Mouse (Mus musculus) midbrain, embryonic 12.5 days (tissue): ENCODE data around the gene Igf2. TPM values are rescaled to one million over a fixed set of nuclear protein-coding genes. Genes with fewer than 3 reads are reported as not detected.
A peak's percentile ranks its signal among the peaks of the same experiment; 100 is the strongest.

Experiments used
- ATAC-seq: fragments of 200-750 bp; cut with Nextera tagmentation; 2 replicates; pipeline ENCODE4 v1.8.0; 2017; ENCODE audit warnings: low read depth, moderate TSS enrichment, moderate library complexity; ENCODE audit not compliant: low FRiP score
- H3K27ac ChIP-seq: fragments of 300-500 bp; sonication (generic); replicated peaks from 2 replicates; pipeline ENCODE4 v1.5.1; 2016; ENCODE audit warnings: mild to moderate bottlenecking
- H3K27me3 ChIP-seq: fragments of 300-500 bp; sonication (generic); 2 replicates; pipeline ENCODE4 v1.6.1; 2016; ENCODE audit warnings: mild to moderate bottlenecking
- H3K36me3 ChIP-seq: fragments of 300-500 bp; sonication (generic); 2 replicates; pipeline ENCODE4 v1.6.1; 2016
- H3K4me1 ChIP-seq: fragments of 300-500 bp; sonication (generic); 2 replicates; pipeline ENCODE4 v1.6.1; 2016
- H3K4me2 ChIP-seq: fragments of 300-500 bp; sonication (generic); replicated peaks from 2 replicates; pipeline ENCODE4 v1.6.1; 2016; ENCODE audit warnings: mild to moderate bottlenecking, moderate library complexity
- H3K4me3 ChIP-seq: fragments of 300-500 bp; sonication (generic); 2 replicates; pipeline ENCODE4 v1.5.1; 2016; ENCODE audit warnings: mild to moderate bottlenecking
- H3K9ac ChIP-seq: fragments of 300-500 bp; sonication (generic); replicated peaks from 2 replicates; pipeline ENCODE4 v1.6.1; 2016; ENCODE audit warnings: mild to moderate bottlenecking, moderate library complexity
- H3K9me3 ChIP-seq: fragments of 300-500 bp; sonication (generic); 2 replicates; pipeline ENCODE4 v1.6.1; 2016; ENCODE audit warnings: mild to moderate bottlenecking
- WGBS: fragments of 180-500 bp; shearing (Covaris S2); methylation state at CpG from one replicate; pipeline ENCODE4 v1.1.7; 2016; 5-methylcytosine and 5-hydroxymethylcytosine counted together
- polyA plus RNA-seq: library from polyadenylated mRNA; unstranded; fragments of >200 nt; fragmentation: Nextera tagmentation; extraction: Ambion mirVana; gene quantifications from 2 replicates; pipeline ENCODE4 v1.2.1, GENCODE M21; 2016

The Igf2 gene
- polyA plus RNA-seq, 1 experiment from 2014 or later, result 211 TPM

- no peak overlapping the region for H3K27ac ChIP-seq
- no peaks in the 10 kb centered on the region; the same call in 1 of the 2 replicates for H3K4me1 ChIP-seq
- 68% methylated on average over 4 of the region's 4 CpGs for WGBS
- H3K4me2 ChIP-seq, result no peak overlapping the region
- peaks cover 24% of the 10 kb centered on the region for H3K9me3 ChIP-seq
- no peak overlapping the region for H3K9ac ChIP-seq
- no peak overlapping the region for H3K4me3 ChIP-seq
- peaks cover 64% of the 10 kb centered on the region for H3K27me3 ChIP-seq
- ATAC-seq, result no peak
- H3K36me3 ChIP-seq, result no peaks in the 10 kb centered on the region
These were observed 507 bp downstream of the Igf2 start for GRCm38 (mm10) chr7:142666109-142666508.

- Histone ChIP-seq H3K27ac (no peak overlapping the region), H3K4me2 (no peak overlapping the region), H3K4me1 (peaks cover 7% of the 10 kb centered on the region), H3K36me3 (no peaks in the 10 kb centered on the region), H3K4me3 (no peak overlapping the region), H3K9ac (no peak overlapping the region), H3K27me3 (peaks cover 71% of the 10 kb centered on the region), H3K9me3 (peaks cover 19% of the 10 kb centered on the region)
- 48% methylated on average over 5 of the region's 5 CpGs for WGBS
- ATAC-seq, result no peak
These were observed 1.3 kb downstream of the Igf2 start for GRCm38 (mm10) chr7:142665364-142665763.

GRCm38 (mm10) chr7:142664465-142665029 lies 2.1 kb downstream of the Igf2 start:
- Histone ChIP-seq H3K4me3 (no peak overlapping the region), H3K27me3 (peaks cover 79% of the 10 kb centered on the region), H3K4me2 (no peak overlapping the region), H3K27ac (no peak overlapping the region), H3K4me1 (peaks cover 8% of the 10 kb centered on the region), H3K9ac (no peak overlapping the region), H3K36me3 (no peaks in the 10 kb centered on the region), H3K9me3 (peaks cover 11% of the 10 kb centered on the region)
- no peak for ATAC-seq
- 7% methylated on average over 9 of the region's 9 CpGs for WGBS

GRCm38 (mm10) chr7:142663931-142664421 lies 2.6 kb downstream of the Igf2 start:
- Histone ChIP-seq H3K9ac (no peak overlapping the region), H3K9me3 (peaks cover 7% of the 10 kb centered on the region; the same call in 1 of the 2 replicates), H3K27ac (no peak overlapping the region), H3K4me3 (peak overlapping the region; percentile 13; the same call in 1 of the 2 replicates), H3K4me1 (peaks cover 13% of the 10 kb centered on the region), H3K36me3 (no peaks in the 10 kb centered on the region), H3K4me2 (peak overlapping the region; percentile 25; the same call in 1 of the 2 replicates), H3K27me3 (peaks cover 85% of the 10 kb centered on the region)
- no peak for ATAC-seq
- under 1% methylated on average over 49 of the region's 53 CpGs for WGBS

GRCm38 (mm10) chr7:142663151-142663550 lies 3.5 kb downstream of the Igf2 start:
- ATAC-seq, result no peak

GRCm38 (mm10) chr7:142661811-142662210 lies 4.8 kb downstream of the Igf2 start:
- H3K36me3 ChIP-seq, result no peaks in the 10 kb centered on the region
- H3K4me1 ChIP-seq, result peaks cover 26% of the 10 kb centered on the region
- H3K4me3 ChIP-seq, result no peak overlapping the region
- no peak overlapping the region for H3K9ac ChIP-seq
- peaks cover 96% of the 10 kb centered on the region for H3K27me3 ChIP-seq
- H3K4me2 ChIP-seq, result no peak overlapping the region
- H3K27ac ChIP-seq, result no peak overlapping the region
- ATAC-seq, result no peak
- H3K9me3 ChIP-seq, result no peaks in the 10 kb centered on the region

More at GRCm38 (mm10) chr7:142663151-142663550, 3.5 kb downstream of the Igf2 start:
- no peak overlapping the region for H3K9ac ChIP-seq
- H3K4me1 ChIP-seq, result peaks cover 21% of the 10 kb centered on the region
- 3% methylated on average over 5 of the region's 5 CpGs for WGBS
- no peak overlapping the region for H3K27ac ChIP-seq
- peaks cover 93% of the 10 kb centered on the region for H3K27me3 ChIP-seq
- no peak overlapping the region for H3K4me2 ChIP-seq
- H3K4me3 ChIP-seq, result no peak overlapping the region
- H3K36me3 ChIP-seq, result no peaks in the 10 kb centered on the region
- peaks cover 2% of the 10 kb centered on the region; the same call in 1 of the 2 replicates for H3K9me3 ChIP-seq

- no peaks in the 10 kb centered on the region for H3K36me3 ChIP-seq
- peak overlapping the region; percentile 52 for H3K4me2 ChIP-seq
- peak overlapping the region; percentile 43 for H3K4me3 ChIP-seq
- H3K9ac ChIP-seq, result no peak overlapping the region
- no peak for ATAC-seq
- peaks cover 26% of the 10 kb centered on the region for H3K4me1 ChIP-seq
- no peaks in the 10 kb centered on the region for H3K9me3 ChIP-seq
- WGBS, result under 1% methylated on average over 25 of the region's 25 CpGs
- peaks cover 96% of the 10 kb centered on the region for H3K27me3 ChIP-seq
- H3K27ac ChIP-seq, result no peak overlapping the region
These were observed 5.6 kb downstream of the Igf2 start for GRCm38 (mm10) chr7:142661046-142661445.

- Histone ChIP-seq H3K4me3 (peak overlapping the region; percentile 43), H3K27ac (no peak overlapping the region), H3K4me2 (peak overlapping the region; percentile 52), H3K4me1 (peaks cover 26% of the 10 kb centered on the region), H3K9ac (0 out of 2 replicates have a peak overlapping the region, but pooled peaks have one; percentile 29), H3K36me3 (no peaks in the 10 kb centered on the region), H3K9me3 (no peaks in the 10 kb centered on the region), H3K27me3 (peaks cover 96% of the 10 kb centered on the region)
- no peak for ATAC-seq
- 0% methylated on average over 29 of the region's 29 CpGs for WGBS
These were observed 6.0 kb downstream of the Igf2 start for GRCm38 (mm10) chr7:142660651-142660945.

GRCm38 (mm10) chr7:142659767-142660650 lies 6.6 kb downstream of the Igf2 start:
- peaks cover 96% of the 10 kb centered on the region for H3K27me3 ChIP-seq
- peaks cover 26% of the 10 kb centered on the region for H3K4me1 ChIP-seq
- under 1% methylated on average over 41 of the region's 43 CpGs for WGBS
- no peak for ATAC-seq
- H3K4me2 ChIP-seq, result peak overlapping the region; percentile 52
- H3K27ac ChIP-seq, result no peak overlapping the region
- H3K9ac ChIP-seq, result 0 out of 2 replicates have a peak overlapping the region, but pooled peaks have one; percentile 29
- H3K9me3 ChIP-seq, result no peaks in the 10 kb centered on the region
- peak overlapping the region; percentile 43 for H3K4me3 ChIP-seq
- no peaks in the 10 kb centered on the region for H3K36me3 ChIP-seq

GRCm38 (mm10) chr7:142659181-142659681 lies 7.4 kb downstream of the Igf2 start:
- Histone ChIP-seq H3K4me3 (peak overlapping the region; percentile 43), H3K27ac (no peak overlapping the region), H3K36me3 (no peaks in the 10 kb centered on the region), H3K9ac (peak overlapping the region; percentile 37; the same call in 1 of the 2 replicates), H3K27me3 (peaks cover 96% of the 10 kb centered on the region), H3K4me1 (peaks cover 26% of the 10 kb centered on the region), H3K4me2 (peak overlapping the region; percentile 52), H3K9me3 (no peaks in the 10 kb centered on the region)
- peak; percentile 57 for ATAC-seq
- 1% methylated on average over 38 of the region's 70 CpGs for WGBS

- Histone ChIP-seq H3K9me3 (no peaks in the 10 kb centered on the region), H3K4me2 (peak overlapping the region; percentile 52), H3K9ac (peak overlapping the region; percentile 47; the same call in 1 of the 2 replicates), H3K27me3 (peaks cover 96% of the 10 kb centered on the region), H3K4me3 (peak overlapping the region; percentile 43), H3K4me1 (peaks cover 26% of the 10 kb centered on the region), H3K36me3 (no peaks in the 10 kb centered on the region), H3K27ac (no peak overlapping the region)
- 1% methylated on average over 37 of the region's 40 CpGs for WGBS
- ATAC-seq, result peak; percentile 24; the same call in 1 of the 2 replicates
These were observed 7.9 kb downstream of the Igf2 start for GRCm38 (mm10) chr7:142658681-142659180.
